ENCODE assay signal across 8 mouse cellular contexts in the genomic region with DNA sequence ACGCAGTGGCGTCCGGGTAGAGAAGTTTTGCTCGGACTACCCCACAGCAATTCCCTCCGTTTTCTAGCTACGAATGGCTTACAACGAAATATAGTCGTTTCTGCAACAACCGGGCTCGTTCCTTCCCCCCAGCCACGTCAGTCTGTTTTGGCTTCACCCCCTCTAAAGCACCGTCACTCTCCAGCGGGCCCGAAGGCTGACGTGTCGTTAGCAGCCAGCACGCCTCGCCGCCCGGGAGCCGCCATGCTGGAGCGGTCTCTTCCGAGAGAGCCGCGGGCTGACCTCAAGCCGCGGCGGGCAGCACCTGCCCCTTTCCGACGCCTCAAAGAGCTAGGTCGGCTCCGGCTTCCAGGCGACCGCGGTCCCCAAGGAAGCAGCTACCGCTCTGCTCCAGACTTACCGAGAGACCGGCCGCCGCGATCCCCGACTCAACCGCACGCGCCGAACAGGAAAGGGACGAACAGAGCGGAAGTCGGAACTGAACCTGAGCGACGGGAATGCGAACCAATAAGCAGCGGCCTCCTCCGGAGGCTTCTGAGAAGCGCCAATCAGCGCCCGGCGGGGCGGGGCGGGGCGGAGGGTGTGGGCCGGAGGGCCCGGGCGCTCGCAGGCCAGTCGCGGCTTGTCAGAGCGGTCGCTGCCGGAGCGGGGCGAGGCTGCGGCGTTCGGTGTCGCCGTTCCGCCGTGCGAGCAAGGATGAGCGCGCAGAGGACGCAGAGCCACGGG. TPM values are rescaled to one million over a fixed set of nuclear protein-coding genes. Genes with fewer than 3 reads are reported as not detected.
A peak's percentile ranks its signal among the peaks of the same experiment; 100 is the strongest.
DNase-seq lines count a peak whose midpoint lies in the region; ATAC-seq lines count a peak whose summit lies in the region.

A gene (minus strand): TSS at position 501 of the 726 bp plus-strand sequence.
A gene (plus strand): TSS at position 575 of the 726 bp plus-strand sequence.

- peak; percentile 98 for ATAC-seq in intestine, embryonic 14.5 days (replicated peaks; ENCODE audit: low FRiP score, low TSS enrichment, low read depth)

- H3K9me3 ChIP-seq in intestine, embryonic 14.5 days (ENCODE audit: control insufficient read depth, low read length), result no peaks in the 10 kb centered on the region

- WGBS in intestine, embryonic 14.5 days, result under 1% methylated on average over 77 of the region's 84 CpGs

- peak within 1 kb of the TSS; percentile 83 for H3K27ac ChIP-seq in intestine, embryonic 14.5 days (ENCODE audit: low read depth)

- peak; percentile 97 to 99 for DNase-seq in adrenal gland, adult 18-20 months (ENCODE audit: low spot score in 2 of 2)
- peak; percentile 98 for DNase-seq in embryo, embryonic 11 days
- peak; percentile 98 for DNase-seq in gastrocnemius, postnatal 25 days
- peak; percentile 97 for DNase-seq in intestine, embryonic 14.5 days (ENCODE audit: low spot score)
- DNase-seq in left cerebral cortex, postnatal 14 days (ENCODE audit: low spot score in 2 of 2), result peak; percentile 98 to 100
- peak; percentile 99 for DNase-seq in mesoderm, embryonic 11.5 days (ENCODE audit: low read depth, low spot score)
- peak; percentile 97 to 98 for DNase-seq in right cerebral cortex, postnatal 36 days (ENCODE audit: low spot score in 2 of 2)
- peak; percentile 97 for DNase-seq in yolk sac, embryonic 10.5 days (ENCODE audit: low spot score)

- peak within 1 kb of the TSS; percentile 89 for H3K4me2 ChIP-seq in intestine, embryonic 14.5 days (ENCODE audit: low read length)

- no peaks in the 10 kb centered on the region for H3K27me3 ChIP-seq in intestine, embryonic 14.5 days (replicated peaks; ENCODE audit: control insufficient read depth, insufficient read depth, low read length)

- H3K36me3 ChIP-seq in intestine, embryonic 14.5 days (ENCODE audit: control insufficient read depth, insufficient read depth, low read length), result peaks cover 23% of the 10 kb centered on the region

- H3K9ac ChIP-seq in intestine, embryonic 14.5 days (ENCODE audit: low read length), result peak within 1 kb of the TSS; percentile 81

- H3K4me1 ChIP-seq in intestine, embryonic 14.5 days (replicated peaks; ENCODE audit: control insufficient read depth, insufficient read depth, low read length), result peaks cover 16% of the 10 kb centered on the region

- peak within 1 kb of the TSS; percentile 88 for H3K4me3 ChIP-seq in intestine, embryonic 14.5 days (ENCODE audit: low read depth, low read length)

- intact Hi-C loops in left cerebral cortex, postnatal 14 days (cut with DNase I), result no loop called here

RNA-seq across cellular contexts. Expression of the first gene that starts in this region (rescaled TPM):
- 100 to 1,000 TPM; 505 to 610 TPM for total RNA-seq in adrenal gland, adult 18-20 months (2021)
- total RNA-seq in gastrocnemius, postnatal 25 days (2021), result 100 to 1,000 TPM; 280 to 315 TPM
- polyA plus RNA-seq in intestine, embryonic 14.5 days (2014; fragmentation: Nextera tagmentation; extraction: Ambion mirVana), result 678 and 785 TPM in 2 replicates
- total RNA-seq in left cerebral cortex, postnatal 14 days (2021), result 100 to 1,000 TPM; 172 to 191 TPM

RNA-seq across cellular contexts. Expression of the second gene that starts in this region (rescaled TPM):
- 10 to 100 TPM; 43.1 to 62.8 TPM for total RNA-seq in adrenal gland, adult 18-20 months (2021)
- total RNA-seq in gastrocnemius, postnatal 25 days (2021), result 1 to 10 TPM; 9.0 to 9.5 TPM
- polyA plus RNA-seq in intestine, embryonic 14.5 days (2014; fragmentation: Nextera tagmentation; extraction: Ambion mirVana), result 41.5 and 49.4 TPM in 2 replicates
- 10 to 100 TPM; 30.7 to 34.9 TPM for total RNA-seq in left cerebral cortex, postnatal 14 days (2021)

Comparison
In these comparisons a context has a peak if more than half of its experiments do, and no peak if none do; other contexts are left out.
1. Peak in every context shown above with its lines: DNase-seq, ATAC-seq, H3K4me3 ChIP-seq and H3K27ac ChIP-seq.